Mouse (Mus musculus): ENCODE data around the gene Rpf1. TPM values are rescaled to one million over a fixed set of nuclear protein-coding genes. Genes with fewer than 3 reads are reported as not detected.

The Rpf1 gene
- polyA plus RNA-seq, 1 experiment from 2014 or later = 43.2 TPM

- Histone ChIP-seq H3K27me3 (no peaks in the 10 kb centered on the region), H3K4me2 (peak within 1 kb of the TSS; percentile 55), H3K27ac (peak within 1 kb of the TSS; percentile 97), H3K9me3 (no peaks in the 10 kb centered on the region), H3K4me3 (peak within 1 kb of the TSS; percentile 86), H3K4me1 (peaks cover 14% of the 10 kb centered on the region), H3K36me3 (peaks cover 9% of the 10 kb centered on the region; the same call in 1 of the 2 replicates), H3K9ac (peak within 1 kb of the TSS; percentile 90)
- ATAC-seq (ENCODE audit: insufficient number of reproducible peaks, low FRiP score, low TSS enrichment, low read depth) = peak; percentile 93
- 0% methylated on average over 70 of the region's 88 CpGs for WGBS
These were observed 21.7 kb downstream of the Rpf1 start, which contains the start of the genes Spata1 and Gng5 for GRCm38 (mm10) chr3:146499431-146500002. Spata1 (minus strand) TSS chr3:146499753. Gng5 (plus strand) TSS chr3:146499807.

GRCm38 (mm10) chr3:146498989-146499388 lies 22.2 kb downstream of the Rpf1 start:
- H3K4me2 ChIP-seq = peak overlapping the region; percentile 47
- no peaks in the 10 kb centered on the region for H3K9me3 ChIP-seq
- ATAC-seq (ENCODE audit: insufficient number of reproducible peaks, low FRiP score, low TSS enrichment, low read depth) = no peak
- peaks cover 9% of the 10 kb centered on the region; the same call in 1 of the 2 replicates for H3K36me3 ChIP-seq
- peaks cover 14% of the 10 kb centered on the region for H3K4me1 ChIP-seq
- H3K4me3 ChIP-seq = peak overlapping the region; percentile 86
- peak overlapping the region; percentile 97 for H3K27ac ChIP-seq
- H3K9ac ChIP-seq = peak overlapping the region; percentile 90
- no peaks in the 10 kb centered on the region for H3K27me3 ChIP-seq
- 3% methylated on average over 13 of the region's 13 CpGs for WGBS

DNA sequence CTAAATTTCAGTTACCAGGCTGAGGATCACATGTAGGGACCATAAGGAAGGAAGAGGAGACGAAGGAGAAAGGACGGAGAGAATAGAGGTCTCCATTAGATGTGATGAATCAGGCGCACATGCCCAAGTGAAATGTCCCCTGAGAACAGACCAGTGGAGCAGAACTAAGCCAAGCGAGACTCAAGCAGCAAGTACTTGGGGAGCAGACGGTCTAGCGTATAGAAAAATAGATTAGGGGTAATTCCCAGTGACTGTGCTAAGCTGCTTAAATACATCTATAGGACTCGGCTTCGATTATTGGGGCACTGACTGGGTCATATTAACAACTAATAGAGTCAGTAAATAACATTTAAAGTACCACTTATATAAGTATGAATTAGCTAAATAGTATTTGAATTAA lies 26.3 kb downstream of the Rpf1 start:
- no peak overlapping the region for H3K27ac ChIP-seq
- no peaks in the 10 kb centered on the region for H3K27me3 ChIP-seq
- no peak for ATAC-seq (ENCODE audit: insufficient number of reproducible peaks, low FRiP score, low TSS enrichment, low read depth)
- no peaks in the 10 kb centered on the region for H3K36me3 ChIP-seq
- no peak overlapping the region for H3K9ac ChIP-seq
- H3K4me3 ChIP-seq = no peak overlapping the region
- H3K4me1 ChIP-seq = no peaks in the 10 kb centered on the region
- WGBS = 90% methylated on average over 8 of the region's 8 CpGs
- H3K4me2 ChIP-seq = no peak overlapping the region
- no peaks in the 10 kb centered on the region for H3K9me3 ChIP-seq

DNA sequence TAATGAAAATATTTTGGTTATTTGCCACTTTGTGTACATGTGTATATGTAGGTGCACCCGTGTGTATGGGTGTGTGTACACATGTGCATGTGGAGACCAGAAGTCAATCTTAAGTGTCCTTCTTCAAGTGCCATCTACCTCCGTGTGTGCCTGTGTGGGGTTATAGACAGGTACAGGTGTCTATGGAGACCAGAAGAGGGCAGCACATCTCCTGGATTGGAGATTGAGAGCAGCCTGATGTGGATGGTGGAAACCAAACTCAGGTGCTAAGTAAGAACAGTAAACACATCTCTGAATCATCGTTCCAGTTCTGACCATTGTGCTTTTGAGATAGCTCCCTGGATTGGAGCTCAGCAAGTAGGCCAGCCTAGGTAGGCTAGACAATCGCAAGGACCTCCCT lies 34.8 kb downstream of the Rpf1 start:
- no peak overlapping the region for H3K27ac ChIP-seq
- 86% methylated on average over 4 of the region's 4 CpGs for WGBS
- no peak overlapping the region for H3K9ac ChIP-seq
- no peaks in the 10 kb centered on the region for H3K4me1 ChIP-seq
- H3K9me3 ChIP-seq = no peaks in the 10 kb centered on the region
- no peaks in the 10 kb centered on the region for H3K27me3 ChIP-seq
- no peak overlapping the region for H3K4me2 ChIP-seq
- ATAC-seq (ENCODE audit: insufficient number of reproducible peaks, low FRiP score, low TSS enrichment, low read depth) = no peak
- H3K4me3 ChIP-seq = no peak overlapping the region
- peaks cover 4% of the 10 kb centered on the region; the same call in 1 of the 2 replicates for H3K36me3 ChIP-seq

DNA sequence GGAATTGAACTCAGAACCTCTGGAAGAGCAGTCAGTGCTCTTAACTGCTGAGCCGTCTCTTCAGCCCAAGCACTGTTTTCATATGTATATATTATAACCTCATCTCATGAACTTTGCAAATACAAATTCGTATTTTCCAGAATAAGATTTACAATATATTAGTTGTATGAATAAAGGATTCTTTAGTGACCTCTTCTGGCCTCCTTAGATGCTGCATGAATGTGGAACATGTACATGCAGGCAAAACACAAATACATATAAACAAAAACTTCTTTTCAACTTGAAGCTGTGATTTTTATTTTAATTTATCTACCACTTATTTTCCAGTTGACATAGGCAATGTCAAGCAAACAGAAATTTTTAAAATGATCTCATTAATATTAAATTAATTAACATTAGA lies 39.2 kb downstream of the Rpf1 start:
- H3K27me3 ChIP-seq = no peaks in the 10 kb centered on the region
- WGBS = 69% methylated on average over 2 of the region's 2 CpGs
- no peak for ATAC-seq (ENCODE audit: insufficient number of reproducible peaks, low FRiP score, low TSS enrichment, low read depth)
- no peaks in the 10 kb centered on the region for H3K4me1 ChIP-seq
- no peaks in the 10 kb centered on the region for H3K9me3 ChIP-seq
- H3K4me3 ChIP-seq = no peak overlapping the region
- H3K9ac ChIP-seq = no peak overlapping the region
- no peak overlapping the region for H3K4me2 ChIP-seq
- no peak overlapping the region for H3K27ac ChIP-seq
- peaks cover 4% of the 10 kb centered on the region; the same call in 1 of the 2 replicates for H3K36me3 ChIP-seq

GRCm38 (mm10) chr3:146474428-146474827 lies 46.8 kb downstream of the Rpf1 start:
- Histone ChIP-seq H3K4me2 (no peak overlapping the region), H3K9me3 (no peaks in the 10 kb centered on the region), H3K36me3 (no peaks in the 10 kb centered on the region), H3K4me1 (no peaks in the 10 kb centered on the region), H3K27me3 (no peaks in the 10 kb centered on the region), H3K4me3 (no peak overlapping the region), H3K27ac (no peak overlapping the region), H3K9ac (no peak overlapping the region)
- ATAC-seq (ENCODE audit: insufficient number of reproducible peaks, low FRiP score, low TSS enrichment, low read depth) = no peak
- WGBS = 86% methylated on average over 3 of the region's 3 CpGs

DNA sequence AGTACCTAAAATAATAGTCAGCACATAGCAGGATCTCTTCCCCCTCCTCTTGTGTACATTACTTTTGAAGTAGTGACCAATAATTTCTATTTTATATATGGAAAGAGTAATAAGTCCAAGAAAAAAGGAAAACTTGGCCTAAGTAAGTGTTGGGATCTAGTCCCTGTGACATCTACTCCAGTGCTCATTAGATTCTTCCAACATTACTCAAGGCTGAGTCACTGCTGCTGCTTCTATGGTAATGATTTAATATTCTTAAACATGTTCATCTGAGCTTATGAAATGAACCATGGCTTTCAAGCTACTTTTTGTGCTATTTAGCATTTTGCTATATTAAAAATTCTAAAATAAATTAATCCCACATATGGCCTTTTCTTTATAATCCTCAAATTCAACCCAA lies 47.5 kb downstream of the Rpf1 start:
- no peak overlapping the region for H3K9ac ChIP-seq
- H3K27me3 ChIP-seq = no peaks in the 10 kb centered on the region
- no peak overlapping the region for H3K4me2 ChIP-seq
- H3K27ac ChIP-seq = no peak overlapping the region
- no peaks in the 10 kb centered on the region for H3K36me3 ChIP-seq
- H3K4me1 ChIP-seq = no peaks in the 10 kb centered on the region
- no peak overlapping the region for H3K4me3 ChIP-seq
- ATAC-seq (ENCODE audit: insufficient number of reproducible peaks, low FRiP score, low TSS enrichment, low read depth) = no peak
- no peaks in the 10 kb centered on the region for H3K9me3 ChIP-seq

GRCm38 (mm10) chr3:146472657-146473056 lies 48.6 kb downstream of the Rpf1 start:
- Histone ChIP-seq H3K4me1 (no peaks in the 10 kb centered on the region), H3K36me3 (no peaks in the 10 kb centered on the region), H3K4me3 (no peak overlapping the region), H3K4me2 (no peak overlapping the region), H3K27me3 (no peaks in the 10 kb centered on the region), H3K27ac (no peak overlapping the region), H3K9ac (no peak overlapping the region), H3K9me3 (no peaks in the 10 kb centered on the region)
- WGBS = 75% methylated on average over 4 of the region's 4 CpGs
- no peak for ATAC-seq (ENCODE audit: insufficient number of reproducible peaks, low FRiP score, low TSS enrichment, low read depth)

- no peaks in the 10 kb centered on the region for H3K36me3 ChIP-seq
- H3K27ac ChIP-seq = no peak overlapping the region
- H3K4me2 ChIP-seq = no peak overlapping the region
- H3K4me3 ChIP-seq = no peak overlapping the region
- no peaks in the 10 kb centered on the region for H3K4me1 ChIP-seq
- H3K9ac ChIP-seq = no peak overlapping the region
- 78% methylated on average over 2 of the region's 2 CpGs for WGBS
- no peak for ATAC-seq (ENCODE audit: insufficient number of reproducible peaks, low FRiP score, low TSS enrichment, low read depth)
- no peaks in the 10 kb centered on the region for H3K9me3 ChIP-seq
- no peaks in the 10 kb centered on the region for H3K27me3 ChIP-seq
These were observed 52.0 kb downstream of the Rpf1 start for GRCm38 (mm10) chr3:146469226-146469625.

- H3K9me3 ChIP-seq = no peaks in the 10 kb centered on the region
- H3K4me3 ChIP-seq = no peak overlapping the region
- no peaks in the 10 kb centered on the region for H3K4me1 ChIP-seq
- WGBS = 57% methylated on average over 2 of the region's 2 CpGs
- ATAC-seq (ENCODE audit: insufficient number of reproducible peaks, low FRiP score, low TSS enrichment, low read depth) = no peak
- no peak overlapping the region for H3K4me2 ChIP-seq
- no peak overlapping the region for H3K27ac ChIP-seq
- H3K9ac ChIP-seq = no peak overlapping the region
- no peaks in the 10 kb centered on the region for H3K27me3 ChIP-seq
- no peaks in the 10 kb centered on the region for H3K36me3 ChIP-seq
These were observed 58.3 kb downstream of the Rpf1 start for GRCm38 (mm10) chr3:146462939-146463338.

Other genes starting within 250 kb of the Rpf1 start
- gene Ssx2ip, start 116.8 kb downstream of the Rpf1 start, polyA plus RNA-seq (2015; fragmentation: Nextera tagmentation; extraction: Ambion mirVana) = 25.4 and 25.6 TPM in 2 replicates
- 10.1 and 10.4 TPM in 2 replicates for gene Ctbs, start 71.6 kb downstream of the Rpf1 start, polyA plus RNA-seq (2015; fragmentation: Nextera tagmentation; extraction: Ambion mirVana)
- gene Spata1, start 21.7 kb downstream of the Rpf1 start, polyA plus RNA-seq (2015; fragmentation: Nextera tagmentation; extraction: Ambion mirVana) = 4.2 and 4.7 TPM in 2 replicates
- gene Gng5, start 21.6 kb downstream of the Rpf1 start, polyA plus RNA-seq (2015; fragmentation: Nextera tagmentation; extraction: Ambion mirVana) = 729 and 820 TPM in 2 replicates
- gene Uox, start 49.0 kb upstream of the Rpf1 start, polyA plus RNA-seq (2015; fragmentation: Nextera tagmentation; extraction: Ambion mirVana) = 1.0 and 1.2 TPM in 2 replicates
- 0.14 and 0.15 TPM in 2 replicates for gene Dnase2b, start 94.2 kb upstream of the Rpf1 start, polyA plus RNA-seq (2015; fragmentation: Nextera tagmentation; extraction: Ambion mirVana)
- gene 4930503B20Rik, start 129.9 kb upstream of the Rpf1 start, polyA plus RNA-seq (2015; fragmentation: Nextera tagmentation; extraction: Ambion mirVana) = not detected in 2 replicates
- 1.2 and 1.7 TPM in 2 replicates for gene Samd13, start 164.2 kb upstream of the Rpf1 start, polyA plus RNA-seq (2015; fragmentation: Nextera tagmentation; extraction: Ambion mirVana)